Mouse (Mus musculus) olfactory bulb, adult 2 months (tissue): ENCODE data around the gene Coil.

Experiments
- CTCF ChIP-seq: fragments of 200-500 bp; IDR thresholded peaks from 2 replicates; pipeline ENCODE4 v1.5.1; 2012; ENCODE audit warnings: low read depth, mild to moderate bottlenecking, low read length, moderate library complexity; ENCODE audit not compliant: insufficient read depth
- POLR2A ChIP-seq: fragments of 200-500 bp; IDR thresholded peaks from 2 replicates; pipeline ENCODE4 v1.6.1; 2012; ENCODE audit warnings: mild to moderate bottlenecking, low read depth, low read length, moderate library complexity; ENCODE audit not compliant: insufficient read depth

DNA sequence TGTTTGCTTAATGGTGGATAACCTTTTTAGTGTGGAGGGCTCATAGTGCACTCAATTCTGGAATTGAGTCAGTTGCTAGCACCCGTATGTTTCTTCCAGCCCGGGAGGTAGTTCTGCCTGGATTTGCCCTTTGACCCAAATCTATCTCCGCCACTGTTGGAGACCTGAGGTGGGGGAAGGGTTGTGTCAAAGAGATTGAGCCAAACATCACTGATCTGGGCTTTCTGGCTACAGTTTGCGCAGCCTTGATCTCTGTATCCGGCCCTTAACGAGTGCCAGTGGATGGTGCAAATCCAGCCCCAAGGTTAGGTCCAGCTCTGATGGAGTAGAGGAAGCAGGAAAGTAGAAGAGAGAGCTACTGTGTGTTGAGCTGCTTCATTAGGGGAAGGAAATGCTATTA lies 33.0 kb downstream of the Coil start:
- TF ChIP-seq CTCF (no peak), POLR2A (no peak)
